Mouse (Mus musculus): ENCODE data around the gene Defb28.

The Defb28 gene

DNA sequence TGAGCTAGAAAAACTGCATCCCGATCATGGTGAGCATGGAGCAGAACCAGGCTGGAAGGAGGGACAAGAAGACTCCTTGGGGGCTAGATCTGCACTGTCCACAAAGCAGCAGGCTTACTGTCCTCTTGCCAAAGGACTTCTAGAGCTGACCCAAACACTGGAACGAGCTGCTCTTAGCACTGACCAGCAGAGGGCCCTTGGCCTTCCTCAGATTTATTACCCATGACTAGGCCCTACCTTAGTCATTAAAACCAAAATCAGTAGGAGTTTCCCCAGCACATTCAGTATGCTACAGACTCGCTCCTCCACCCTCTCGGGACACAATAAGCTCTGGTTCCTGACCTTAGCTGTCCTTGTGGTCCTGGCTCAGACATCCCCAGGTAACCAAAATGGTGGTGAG is at the start of gene Defb28:
TSS of gene Defb28 (plus strand) at position 275 of the 400 bp plus-strand sequence.
- peak; percentile 7 for DNase-seq

DNA sequence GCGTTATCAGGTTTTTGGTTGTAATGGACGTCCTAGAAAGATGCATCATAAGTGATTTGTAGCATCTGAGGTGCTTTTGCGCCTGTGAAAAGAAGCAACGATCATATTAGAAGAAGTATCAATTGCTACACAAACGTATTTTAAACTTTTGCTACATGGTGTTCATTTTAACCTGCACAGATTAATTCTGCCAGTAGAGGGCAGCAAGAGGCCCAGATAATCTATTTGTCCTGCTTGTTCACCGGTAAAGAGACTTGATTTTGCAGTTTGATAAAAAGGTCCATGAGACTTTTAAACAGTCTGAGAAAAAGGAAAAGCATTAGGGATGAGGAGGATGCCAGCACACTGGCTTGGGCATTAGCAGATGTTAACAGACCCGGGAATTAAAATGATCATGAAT is 47.1 kb upstream of the Defb28 start:
- peak; percentile 58 for DNase-seq

- no peak for DNase-seq
Measured at GRCm38 (mm10) chr2:152472434-152472833, 45.6 kb upstream of the Defb28 start.

DNA sequence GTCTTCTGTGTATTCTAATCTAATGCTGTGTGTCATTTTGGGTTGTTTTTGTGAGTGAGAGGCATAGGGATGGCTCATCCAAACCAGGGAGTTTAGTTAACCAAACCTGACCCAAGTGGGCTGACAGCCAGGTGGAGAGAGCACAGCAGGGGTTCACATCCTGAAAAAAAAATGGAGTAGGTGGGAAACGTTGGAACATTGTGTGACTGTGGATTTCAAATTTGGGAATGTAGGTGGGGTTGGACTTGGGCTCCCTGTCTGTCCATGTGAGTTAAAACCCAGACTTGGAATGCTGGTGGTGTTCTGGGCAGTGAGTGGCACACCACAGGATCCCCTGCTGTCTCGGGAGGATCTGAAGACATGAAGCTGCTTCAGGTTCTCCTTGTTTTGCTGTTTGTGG is 41.3 kb upstream of the Defb28 start, which contains the start of gene Defb20:
TSS of gene Defb20 (plus strand) at position 301 of the 400 bp plus-strand sequence.
- DNase-seq, result no peak

DNA sequence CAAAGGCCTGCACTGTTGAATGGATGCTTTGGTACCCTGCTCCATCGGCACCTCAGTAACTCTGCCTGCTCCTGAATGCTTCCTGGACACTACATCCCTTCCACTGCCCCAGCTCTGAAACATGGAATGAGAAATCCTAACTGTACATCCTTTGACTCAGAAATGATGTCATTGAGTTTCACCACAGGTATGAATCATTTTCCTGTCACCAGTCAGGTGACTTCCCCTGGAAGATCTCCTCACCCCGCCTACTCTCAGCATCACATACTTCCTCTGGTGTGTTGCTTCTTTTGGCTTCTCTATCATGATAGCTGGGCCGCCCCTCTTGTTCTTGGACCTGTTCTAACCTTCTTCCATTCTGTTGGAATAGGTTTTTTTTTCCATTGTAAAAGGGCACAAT is 37.2 kb upstream of the Defb28 start:
- no peak for DNase-seq

- DNase-seq, result no peak
Measured at GRCm38 (mm10) chr2:152481726-152482125, 36.3 kb upstream of the Defb28 start.

- DNase-seq, result no peak
Measured at GRCm38 (mm10) chr2:152487024-152487423, 31.0 kb upstream of the Defb28 start.

- DNase-seq, result no peak
Measured at GRCm38 (mm10) chr2:152490038-152490437, 28.0 kb upstream of the Defb28 start, which contains the start of gene Defb22. TSS of gene Defb22 (minus strand) at chr2:152490138.

DNA sequence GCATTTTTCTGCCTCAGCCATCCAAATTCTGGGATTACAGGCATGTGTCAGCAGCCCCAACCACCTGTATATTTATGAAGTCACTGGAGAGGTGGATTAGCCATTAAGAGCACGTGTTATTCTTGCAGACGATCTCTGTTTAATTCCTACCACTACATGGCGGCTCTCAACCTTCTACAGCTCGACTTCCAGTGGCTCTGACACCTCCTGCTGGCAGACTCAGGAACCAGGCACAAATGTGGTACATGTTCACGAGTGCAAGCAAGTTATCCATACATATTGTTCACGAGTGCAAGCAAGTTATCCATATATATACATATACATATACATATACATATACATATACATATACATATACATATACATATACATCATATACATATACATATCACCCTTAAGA is 24.9 kb upstream of the Defb28 start:
- DNase-seq, result no peak

GRCm38 (mm10) chr2:152498020-152498419 is 20.0 kb upstream of the Defb28 start:
- no peak for DNase-seq

- no peak for DNase-seq
Measured at GRCm38 (mm10) chr2:152500204-152500862, 17.7 kb upstream of the Defb28 start.

DNA sequence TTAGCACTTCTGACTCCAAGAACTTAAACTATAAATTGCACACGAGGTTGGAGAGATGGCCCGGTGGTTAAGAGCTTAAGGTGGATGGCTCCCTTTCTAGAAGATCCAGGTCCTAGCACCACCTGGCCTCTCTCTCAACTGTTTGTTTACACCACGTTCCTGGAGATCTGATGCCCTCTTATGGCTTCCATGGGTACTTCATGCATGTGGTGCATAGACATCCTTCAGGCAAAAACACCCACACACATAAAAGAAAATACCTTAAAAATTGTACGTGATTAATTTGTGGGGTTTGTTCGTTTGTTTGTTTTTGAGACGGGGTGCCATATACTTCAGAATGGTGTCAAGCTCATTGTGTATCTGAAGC is 17.2 kb upstream of the Defb28 start:
- no peak for DNase-seq

GRCm38 (mm10) chr2:152503950-152504349 is 14.1 kb upstream of the Defb28 start:
- DNase-seq, result no peak

GRCm38 (mm10) chr2:152511592-152511991 is 6.5 kb upstream of the Defb28 start, which contains the start of gene Defb26:
TSS of gene Defb26 (minus strand) at chr2:152511692.
- DNase-seq, result no peak

GRCm38 (mm10) chr2:152516084-152516483 is 2.0 kb upstream of the Defb28 start:
- DNase-seq, result no peak

DNA sequence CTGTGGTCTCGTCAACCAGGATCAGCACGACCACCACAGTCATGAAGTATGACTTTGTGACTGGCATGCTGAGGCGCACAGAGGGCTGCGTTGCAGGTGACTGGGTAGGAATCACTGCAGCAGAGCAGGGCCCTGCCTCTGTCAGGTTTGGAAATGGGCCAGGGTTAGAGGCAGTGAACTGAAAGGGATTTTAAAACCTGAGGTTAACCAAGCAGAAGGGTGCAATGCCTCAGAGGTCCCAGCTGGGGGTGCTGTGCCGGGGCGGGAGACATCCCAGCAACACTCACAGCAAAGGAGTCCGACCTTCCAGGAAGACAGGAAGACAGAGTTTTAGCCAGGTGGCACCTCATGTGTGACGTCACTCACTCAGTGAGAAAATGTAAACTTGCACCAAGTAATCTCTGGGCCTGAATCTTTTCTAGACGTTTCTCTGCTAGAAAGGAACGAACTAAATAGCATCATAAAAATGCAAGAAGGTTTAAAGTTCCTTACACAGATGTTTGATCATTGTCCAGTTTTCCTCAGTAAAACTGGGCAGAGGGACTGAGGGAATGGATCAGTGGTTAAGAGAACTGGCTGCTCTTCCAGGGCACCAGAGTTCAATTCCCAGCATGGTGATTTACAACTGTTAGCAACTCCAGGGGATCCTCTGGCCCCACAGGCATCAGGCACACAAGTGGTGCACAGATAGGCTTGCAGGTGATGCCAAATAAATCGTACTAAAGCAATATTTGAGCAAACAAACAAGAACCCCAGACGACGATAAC is 22.1 kb downstream of the Defb28 start, which contains the start of gene Defb29:
TSS of gene Defb29 (minus strand) at position 155 of the 767 bp plus-strand sequence.
- DNase-seq, result no peak

- DNase-seq, result no peak
Measured at GRCm38 (mm10) chr2:152541979-152542378, 23.9 kb downstream of the Defb28 start.

GRCm38 (mm10) chr2:152542897-152543296 is 24.8 kb downstream of the Defb28 start:
- DNase-seq, result no peak

DNA sequence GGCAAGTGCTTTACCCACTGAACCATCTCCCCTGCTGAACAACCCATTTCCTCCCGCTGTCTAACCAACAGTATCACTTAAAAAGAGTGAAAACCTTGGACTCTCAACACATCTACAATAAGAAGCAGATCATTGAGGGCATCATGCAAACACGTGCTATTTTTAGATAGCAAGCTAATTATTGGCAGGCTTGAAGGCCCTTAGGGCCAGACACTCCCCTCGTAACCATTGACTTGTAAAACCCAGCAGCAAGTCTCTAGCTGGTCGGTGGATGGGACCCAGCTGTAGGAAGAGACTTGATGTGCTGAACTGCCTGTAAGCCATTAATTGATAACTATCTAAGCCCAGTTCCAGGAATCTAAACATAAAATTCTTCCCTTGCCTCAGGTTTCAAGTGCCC is 25.4 kb downstream of the Defb28 start:
- no peak for DNase-seq

DNA sequence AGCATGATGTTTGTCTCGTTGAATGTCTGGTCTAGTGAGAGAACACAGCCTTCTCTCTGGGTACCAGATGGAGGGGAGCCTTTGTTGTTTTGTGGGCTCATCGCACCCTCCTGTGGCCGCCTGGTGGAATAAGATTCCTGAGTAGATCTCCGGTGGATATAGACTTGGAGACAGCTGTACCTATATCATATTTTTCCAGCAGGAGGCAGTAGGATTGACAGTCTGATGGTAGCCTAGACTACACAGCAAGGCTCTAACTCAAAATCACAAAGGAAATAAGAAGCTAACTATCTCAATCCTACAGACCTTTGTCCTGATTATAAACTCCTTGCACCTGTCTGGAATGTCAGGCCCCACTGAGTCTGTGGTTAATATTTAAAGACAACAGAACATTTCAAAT is 26.6 kb downstream of the Defb28 start:
- DNase-seq, result peak; percentile 71

- no peak for DNase-seq
Measured at GRCm38 (mm10) chr2:152548124-152548523, 30.1 kb downstream of the Defb28 start.

- peak; percentile 84 for DNase-seq
Measured at GRCm38 (mm10) chr2:152553774-152554423, 35.8 kb downstream of the Defb28 start.

- DNase-seq, result no peak
Measured at GRCm38 (mm10) chr2:152556655-152557054, 38.6 kb downstream of the Defb28 start.

DNA sequence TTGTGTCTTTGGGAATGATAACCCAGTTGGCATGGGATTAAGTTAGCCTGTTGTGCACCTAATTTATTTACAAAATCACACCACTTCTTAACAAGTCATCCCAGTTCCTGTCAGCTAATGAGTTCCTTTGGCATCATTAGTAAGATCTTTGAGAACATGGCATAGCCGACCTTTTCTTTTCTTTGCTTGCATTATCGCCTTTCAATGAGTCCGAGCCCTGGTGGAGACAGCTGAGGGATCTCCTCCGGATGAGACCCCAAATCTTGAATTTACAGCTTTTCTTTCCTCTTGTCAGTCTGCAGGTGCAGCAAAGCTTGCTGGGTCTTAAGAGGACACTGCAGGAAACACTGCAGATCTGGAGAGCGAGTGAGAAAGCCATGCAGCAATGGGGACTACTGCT is 51.0 kb downstream of the Defb28 start, which contains the start of gene Gm17416:
TSS of gene Gm17416 (plus strand) at position 301 of the 400 bp plus-strand sequence.
- DNase-seq, result no peak
